Mouse (Mus musculus) intestine, embryonic 16.5 days (tissue): Measurements from ENCODE around the gene Ppp1r1a. TPM values are rescaled to one million over a fixed set of nuclear protein-coding genes. Genes with fewer than 3 reads are reported as not detected.

Experiments used
- ATAC-seq: fragments of 200-750 bp; cut with Nextera tagmentation; 2 replicates; pipeline ENCODE4 v1.8.0; 2017; ENCODE audit warnings: moderate TSS enrichment, moderate library complexity
- H3K27ac ChIP-seq: fragments of 300-500 bp; sonication (generic); 2 replicates; pipeline ENCODE4 v1.5.1; 2014; ENCODE audit warnings: mild to moderate bottlenecking, low read length
- H3K27me3 ChIP-seq: fragments of 300-500 bp; sonication (generic); replicated peaks from 2 replicates; pipeline ENCODE4 v1.6.1; 2014; ENCODE audit warnings: low read length, control low read depth, mixed read lengths; ENCODE audit not compliant: control insufficient read depth, insufficient read depth
- H3K36me3 ChIP-seq: fragments of 300-500 bp; sonication (generic); 2 replicates; pipeline ENCODE4 v1.6.1; 2014; ENCODE audit warnings: low read length, control low read depth; ENCODE audit not compliant: control insufficient read depth, insufficient read depth
- H3K4me1 ChIP-seq: fragments of 300-500 bp; sonication (generic); 2 replicates; pipeline ENCODE4 v1.6.1; 2014; ENCODE audit warnings: low read length, control low read depth, mixed read lengths; ENCODE audit not compliant: control insufficient read depth, insufficient read depth
- H3K4me2 ChIP-seq: fragments of 300-500 bp; sonication (generic); 2 replicates; pipeline ENCODE4 v1.6.1; 2014; ENCODE audit warnings: low read depth, low read length, control low read depth
- H3K4me3 ChIP-seq: fragments of 300-500 bp; sonication (generic); 2 replicates; pipeline ENCODE4 v1.5.1; 2014; ENCODE audit warnings: mild to moderate bottlenecking, low read length
- H3K9ac ChIP-seq: fragments of 300-500 bp; sonication (generic); 2 replicates; pipeline ENCODE4 v1.6.1; 2014; ENCODE audit warnings: low read depth, low read length
- H3K9me3 ChIP-seq: fragments of 300-500 bp; sonication (generic); 2 replicates; pipeline ENCODE4 v1.6.1; 2016; ENCODE audit warnings: low read length, control low read depth; ENCODE audit not compliant: control insufficient read depth
- WGBS: fragments of 180-500 bp; shearing (Covaris S2); extraction: QIAGEN DNeasy Blood & Tissue Kit; methylation state at CpG from one replicate; pipeline ENCODE4 v1.1.7; 2014; 5-methylcytosine and 5-hydroxymethylcytosine counted together
- polyA plus RNA-seq: library from polyadenylated mRNA; unstranded; fragments of >200 nt; fragmentation: Nextera tagmentation; extraction: Ambion mirVana; gene quantifications from 2 replicates; pipeline ENCODE4 v1.2.1, GENCODE M21; 2015

The Ppp1r1a gene
- polyA plus RNA-seq, 1 experiment from 2014 or later = 7.5 TPM

DNA sequence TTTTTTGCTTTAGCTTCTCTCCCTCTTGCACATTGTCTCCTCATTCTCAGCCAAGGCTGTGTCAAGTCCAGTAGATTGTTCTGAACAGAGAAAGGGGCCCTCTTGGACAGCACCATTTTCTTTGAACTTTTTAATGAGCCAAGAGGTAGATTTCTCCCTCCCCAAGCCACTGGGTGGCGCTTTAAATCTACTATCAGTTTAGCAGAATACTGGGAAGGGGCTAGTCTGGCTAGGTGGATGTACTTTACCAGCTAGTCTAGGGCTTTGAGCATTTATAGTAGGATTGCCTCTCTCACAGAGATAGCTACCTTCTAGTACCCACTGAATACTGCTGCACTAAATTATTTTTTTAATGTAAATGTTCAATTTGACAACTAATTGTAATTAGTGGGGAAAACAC, 55.3 kb downstream of the Ppp1r1a start:
- WGBS = 3% methylated on average over 1 of the region's 1 CpGs
- Histone ChIP-seq H3K27me3 (no peaks in the 10 kb centered on the region), H3K9me3 (no peaks in the 10 kb centered on the region), H3K27ac (no peak overlapping the region), H3K9ac (no peak overlapping the region), H3K36me3 (no peaks in the 10 kb centered on the region), H3K4me2 (no peak overlapping the region), H3K4me3 (no peak overlapping the region), H3K4me1 (no peaks in the 10 kb centered on the region)
- ATAC-seq = no peak

Other genes starting within 250 kb of the Ppp1r1a start
- 0.09 and 0.20 TPM in 2 replicates for gene Gpr84, start 227.4 kb downstream of the Ppp1r1a start, polyA plus RNA-seq
- gene Zfp385a, start 197.9 kb downstream of the Ppp1r1a start, polyA plus RNA-seq = 3.6 and 4.1 TPM in 2 replicates
- 40.3 and 43.0 TPM in 2 replicates for gene Itga5, start 171.2 kb downstream of the Ppp1r1a start, polyA plus RNA-seq
- not detected in 2 replicates for gene Gtsf1, start 107.5 kb downstream of the Ppp1r1a start, polyA plus RNA-seq
- not detected in 2 replicates for gene Gtsf2, start 89.5 kb downstream of the Ppp1r1a start, polyA plus RNA-seq
- 3.7 and 3.8 TPM in 2 replicates for gene Nckap1l, start 84.2 kb downstream of the Ppp1r1a start, polyA plus RNA-seq
- 5.1 and 5.8 TPM in 2 replicates for gene Pde1b, start 35.0 kb downstream of the Ppp1r1a start, polyA plus RNA-seq
- not detected in 2 replicates for gene Glycam1, start 27.1 kb upstream of the Ppp1r1a start, polyA plus RNA-seq
- not detected in 2 replicates for gene Mucl1, start 217.5 kb upstream of the Ppp1r1a start, polyA plus RNA-seq